Mouse (Mus musculus) midbrain, postnatal 0 days (tissue): ENCODE data around the gene Dad1. TPM values are rescaled to one million over a fixed set of nuclear protein-coding genes. Genes with fewer than 3 reads are reported as not detected.

ENCODE experiments used
- ATAC-seq: fragments of 200-750 bp; cut with Nextera tagmentation; 2 replicates; pipeline ENCODE4 v1.8.0; 2017; ENCODE audit warnings: moderate number of reproducible peaks, mild to moderate bottlenecking, moderate TSS enrichment, moderate library complexity; ENCODE audit not compliant: low FRiP score
- DNase-seq: peaks from one replicate; pipeline ENCODE4 v3.0.0-alpha.2; 2015; ENCODE audit warnings: low spot score
- H3K27ac ChIP-seq: fragments of 300-500 bp; sonication (generic); 2 replicates; pipeline ENCODE4 v1.5.1; 2014; ENCODE audit warnings: low read depth, mild to moderate bottlenecking, low read length, mixed read lengths
- H3K27me3 ChIP-seq: fragments of 300-500 bp; sonication (generic); 2 replicates; pipeline ENCODE4 v1.6.1; 2014; ENCODE audit warnings: low read length, control low read depth, mixed read lengths; ENCODE audit not compliant: insufficient read depth
- H3K36me3 ChIP-seq: fragments of 300-500 bp; sonication (generic); 2 replicates; pipeline ENCODE4 v1.6.1; 2014; ENCODE audit warnings: low read length, control low read depth, mixed read lengths; ENCODE audit not compliant: insufficient read depth
- H3K4me1 ChIP-seq: fragments of 300-500 bp; sonication (generic); 2 replicates; pipeline ENCODE4 v1.6.1; 2014; ENCODE audit warnings: mild to moderate bottlenecking, control low read depth, antibody characterized with exemption, low read length, mixed read lengths; ENCODE audit not compliant: insufficient read depth
- H3K4me2 ChIP-seq: fragments of 300-500 bp; sonication (generic); 2 replicates; pipeline ENCODE4 v1.6.1; 2014; ENCODE audit warnings: low read depth, mild to moderate bottlenecking, low read length, mixed read lengths; ENCODE audit not compliant: poor library complexity, severe bottlenecking
- H3K4me3 ChIP-seq: fragments of 300-500 bp; sonication (generic); 2 replicates; pipeline ENCODE4 v1.5.1; 2014; ENCODE audit warnings: low read depth, mild to moderate bottlenecking, low read length, moderate library complexity
- H3K9ac ChIP-seq: fragments of 300-500 bp; sonication (generic); replicated peaks from 2 replicates; pipeline ENCODE4 v1.6.1; 2014; ENCODE audit warnings: mild to moderate bottlenecking, low read length, moderate library complexity, mixed read lengths; ENCODE audit not compliant: poor library complexity, severe bottlenecking
- H3K9me3 ChIP-seq: fragments of 300-500 bp; sonication (generic); 2 replicates; pipeline ENCODE4 v1.6.1; 2016; ENCODE audit warnings: low read length, control low read depth
- CTCF ChIP-seq: IDR thresholded peaks from 2 replicates; pipeline ENCODE4 v1.5.1; 2016; ENCODE audit warnings: antibody characterized with exemption, mild to moderate bottlenecking
- WGBS: fragments of 180-500 bp; shearing (Covaris S2); extraction: QIAGEN DNeasy Blood & Tissue Kit; methylation state at CpG from one replicate; pipeline ENCODE4 v1.1.7; 2014; 5-methylcytosine and 5-hydroxymethylcytosine counted together
- polyA plus RNA-seq: library from polyadenylated mRNA; unstranded; fragments of >200 nt; fragmentation: Nextera tagmentation; extraction: Ambion mirVana; gene quantifications from 2 replicates; pipeline ENCODE4 v1.2.1, GENCODE M21; 2015
- total RNA-seq: library from RNA; depleted of rRNA; stranded (reverse); fragments of >200 nt; gene quantifications from 2 replicates; pipeline ENCODE4 v1.2.3, GENCODE M21; 2014; rRNA removed

Gene Dad1
- total RNA-seq (240 and 263 TPM in 2 replicates), polyA plus RNA-seq (374 and 394 TPM in 2 replicates)

DNA sequence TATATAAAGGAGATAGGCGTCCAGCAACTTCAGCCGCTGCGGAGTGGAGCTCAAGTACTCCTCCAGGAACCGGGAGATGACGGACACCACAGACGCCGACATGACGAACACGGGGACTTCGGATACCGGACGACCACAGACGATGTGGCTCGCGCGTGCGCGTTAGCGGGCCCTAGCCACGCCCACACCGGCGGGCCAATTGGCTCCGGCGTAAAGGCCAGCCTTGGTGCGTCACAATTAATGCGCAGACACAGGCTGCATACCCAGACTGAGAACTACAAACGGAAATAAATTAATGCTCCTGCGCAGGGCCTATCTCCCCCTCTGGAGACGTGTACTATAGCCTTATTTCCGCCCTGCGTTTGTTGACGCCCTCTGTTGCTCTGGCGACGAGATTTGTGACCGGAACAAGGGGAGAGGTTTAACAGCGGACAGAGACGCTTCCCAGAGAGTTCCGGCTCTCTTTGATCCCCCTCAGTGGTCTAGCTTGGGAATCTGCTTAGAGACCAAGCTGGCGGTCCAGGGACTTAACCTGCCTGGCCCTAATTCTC lies at the start of gene Dad1, which contains the start of gene Abhd4:
Gene Dad1, minus strand, starts transcription at position 364 of the 551 bp plus-strand sequence.
Gene Abhd4, plus strand, starts transcription at position 448 of the 551 bp plus-strand sequence.
- WGBS, result under 1% methylated on average over 39 of the region's 39 CpGs
- peak within 1 kb of the TSS; percentile 75 for H3K9ac ChIP-seq
- H3K9me3 ChIP-seq, result no peaks in the 10 kb centered on the region
- peak within 1 kb of the TSS; percentile 68 for H3K4me3 ChIP-seq
- no peaks in the 10 kb centered on the region for H3K27me3 ChIP-seq
- peak within 1 kb of the TSS; percentile 78 for H3K4me2 ChIP-seq
- H3K36me3 ChIP-seq, result no peaks in the 10 kb centered on the region
- DNase-seq (peak; percentile 99), ATAC-seq (peak; percentile 100)
- TF ChIP-seq CTCF, result peak; percentile 46; the same call in 1 of the 2 replicates
- H3K4me1 ChIP-seq, result peaks cover 3% of the 10 kb centered on the region; the same call in 1 of the 2 replicates
- H3K27ac ChIP-seq, result peak within 1 kb of the TSS; percentile 72

DNA sequence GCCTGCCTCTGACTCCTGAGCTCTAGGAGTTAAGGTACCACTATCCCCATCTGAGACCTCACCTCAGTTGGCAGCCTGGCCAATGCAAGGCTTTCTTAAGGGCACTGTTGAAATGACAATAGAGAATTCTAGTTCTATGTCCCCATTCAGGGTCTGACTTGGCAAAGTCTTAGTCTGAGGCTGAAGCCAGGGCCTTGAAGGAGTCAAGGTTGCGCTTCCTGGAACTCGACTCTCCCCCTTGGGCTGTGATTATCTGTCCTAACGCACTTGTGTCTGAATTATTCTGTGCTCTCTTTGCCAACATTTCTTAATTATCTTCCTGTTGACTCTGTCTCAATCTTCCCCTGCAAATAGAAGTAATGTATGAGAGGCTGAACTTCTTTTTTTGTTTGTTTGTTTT lies 46.8 kb upstream of the Dad1 start:
- Histone ChIP-seq H3K9ac (no peak overlapping the region), H3K27ac (no peak overlapping the region), H3K36me3 (no peaks in the 10 kb centered on the region), H3K9me3 (no peaks in the 10 kb centered on the region), H3K27me3 (no peaks in the 10 kb centered on the region), H3K4me2 (no peak overlapping the region), H3K4me3 (no peak overlapping the region), H3K4me1 (no peaks in the 10 kb centered on the region)
- no peak for DNase-seq
- no peak for ATAC-seq
- WGBS, result 94% methylated on average over 3 of the region's 3 CpGs
- TF ChIP-seq CTCF, result no peak

DNA sequence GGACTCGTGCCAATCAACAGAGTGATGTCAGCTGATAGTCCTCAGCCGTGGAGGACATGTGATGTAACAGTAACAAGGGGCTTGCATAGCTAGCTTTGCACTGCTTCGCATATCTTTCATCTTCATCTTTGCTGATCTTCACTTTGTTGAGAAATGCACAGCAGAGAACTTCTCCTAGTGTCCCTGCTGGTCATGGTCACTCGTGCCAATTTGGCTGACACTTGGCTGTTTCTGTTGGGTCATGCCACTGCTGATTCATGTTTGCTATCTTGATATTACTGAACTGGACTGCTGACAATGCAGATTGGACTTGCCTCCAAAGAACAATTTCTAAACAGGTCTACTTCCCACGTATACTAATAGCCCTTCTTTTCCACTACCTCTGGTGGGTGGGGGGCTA lies 46.2 kb upstream of the Dad1 start:
- Histone ChIP-seq H3K27ac (no peak overlapping the region), H3K4me2 (no peak overlapping the region), H3K4me3 (no peak overlapping the region), H3K9me3 (no peaks in the 10 kb centered on the region), H3K36me3 (no peaks in the 10 kb centered on the region), H3K27me3 (no peaks in the 10 kb centered on the region), H3K9ac (no peak overlapping the region), H3K4me1 (no peaks in the 10 kb centered on the region)
- no peak for DNase-seq
- ATAC-seq, result no peak
- 81% methylated on average over 5 of the region's 5 CpGs for WGBS
- no peak for TF ChIP-seq CTCF

DNA sequence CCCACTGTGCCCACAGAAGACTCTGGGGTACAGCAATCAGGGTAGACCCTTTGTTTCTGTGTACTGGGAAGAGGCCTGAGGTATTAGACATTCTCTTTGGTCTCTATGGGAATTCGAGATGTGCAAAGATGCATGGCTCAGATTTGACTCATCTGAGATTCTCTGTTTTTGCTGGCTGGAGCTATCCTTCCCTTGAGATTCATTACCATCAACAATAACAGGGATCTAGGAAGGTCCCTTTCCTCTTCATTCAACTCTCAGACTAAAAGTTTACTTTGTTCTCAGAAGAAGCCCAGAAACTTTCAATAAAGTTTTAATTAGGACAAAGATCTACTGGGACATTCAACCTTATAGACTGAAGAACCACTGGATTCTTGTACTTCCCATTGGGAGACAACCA lies 30.9 kb upstream of the Dad1 start, which contains the start of gene Olfr49:
Gene Olfr49, minus strand, starts transcription at position 101 of the 400 bp plus-strand sequence.
- 71% methylated on average over 1 of the region's 1 CpGs for WGBS
- Histone ChIP-seq H3K4me3 (no peak within 1 kb of the TSS), H3K9ac (no peak within 1 kb of the TSS), H3K36me3 (no peaks in the 10 kb centered on the region), H3K4me2 (no peak within 1 kb of the TSS), H3K27ac (no peak within 1 kb of the TSS), H3K27me3 (no peaks in the 10 kb centered on the region), H3K4me1 (no peaks in the 10 kb centered on the region), H3K9me3 (no peaks in the 10 kb centered on the region)
- no peak for DNase-seq
- ATAC-seq, result no peak
- TF ChIP-seq CTCF, result no peak

GRCm38 (mm10) chr14:54276446-54276845 lies 22.5 kb upstream of the Dad1 start:
- ATAC-seq (no peak), DNase-seq (no peak)
- H3K27me3 ChIP-seq, result no peaks in the 10 kb centered on the region
- WGBS, result 82% methylated on average over 2 of the region's 2 CpGs
- no peak overlapping the region for H3K9ac ChIP-seq
- no peak for TF ChIP-seq CTCF
- H3K36me3 ChIP-seq, result no peaks in the 10 kb centered on the region
- H3K4me2 ChIP-seq, result no peak overlapping the region
- H3K9me3 ChIP-seq, result no peaks in the 10 kb centered on the region
- no peak overlapping the region for H3K4me3 ChIP-seq
- H3K4me1 ChIP-seq, result no peaks in the 10 kb centered on the region
- no peak overlapping the region for H3K27ac ChIP-seq

GRCm38 (mm10) chr14:54272696-54273095 lies 18.8 kb upstream of the Dad1 start:
- Histone ChIP-seq H3K27ac (no peak overlapping the region), H3K9ac (no peak overlapping the region), H3K4me2 (no peak overlapping the region), H3K36me3 (0 out of 2 replicates have a peak, but pooled peaks cover 4% of the 10 kb centered on the region), H3K9me3 (no peaks in the 10 kb centered on the region), H3K27me3 (no peaks in the 10 kb centered on the region), H3K4me1 (no peaks in the 10 kb centered on the region), H3K4me3 (no peak overlapping the region)
- DNase-seq (no peak), ATAC-seq (no peak)
- 91% methylated on average over 3 of the region's 3 CpGs for WGBS
- no peak for TF ChIP-seq CTCF
